Comparison of ENCODE assay signal across 27 mouse cellular contexts in genomic region chr3:106957162-106957895, GRCm38 (mm10).
DNase-seq lines count a peak whose midpoint lies in the region; ATAC-seq and TF ChIP-seq lines count a peak whose summit lies in the region.
"Had no signal": no experiment of that assay in that cellular context is flagged by ENCODE, and none has a peak within 500 bp of the region (broad histone marks: within the 10 kb centered on the region; RNA-seq: fewer than 3 reads in every experiment).

No protein-coding gene starts in this region.

- H3K9ac ChIP-seq in forebrain, embryonic 12.5 days: no peak overlapping the region
- 0 out of 2 replicates have a peak overlapping the region, but pooled peaks have one; percentile 6 for H3K9ac ChIP-seq in forebrain, postnatal 0 days
- H3K9ac ChIP-seq: heart, embryonic 13.5 days; intestine, embryonic 15.5 days; liver, embryonic 13.5 days; midbrain, embryonic 13.5 days had no signal

- H3K36me3 ChIP-seq in forebrain, embryonic 12.5 days (replicated peaks): no peaks in the 10 kb centered on the region
- no peaks in the 10 kb centered on the region for H3K36me3 ChIP-seq in forebrain, postnatal 0 days (ENCODE audit: insufficient read depth)
- H3K36me3 ChIP-seq: G1E; heart, embryonic 13.5 days; intestine, embryonic 15.5 days; liver, embryonic 13.5 days; midbrain, embryonic 13.5 days had no signal

- no peak overlapping the region for H3K4me2 ChIP-seq in forebrain, embryonic 12.5 days
- no peak overlapping the region for H3K4me2 ChIP-seq in forebrain, postnatal 0 days (ENCODE audit: low read depth)
- H3K4me2 ChIP-seq: heart, embryonic 13.5 days; intestine, embryonic 15.5 days; liver, embryonic 13.5 days; midbrain, embryonic 13.5 days had no signal

- no peak for DNase-seq in frontal cortex, postnatal 10 days (ENCODE audit: low spot score in 2 of 2)
- peak; percentile 1 for DNase-seq in lung, postnatal 10 days
- no peak for DNase-seq in lung, postnatal 36 days
- peak; percentile 50 for DNase-seq in forebrain, postnatal 0 days
- DNase-seq: adrenal gland, postnatal 36 days; B cell, adult 2 months; cerebellum, adult 18-20 months; gastrocnemius, postnatal 36 days; heart, adult 2 months; heart, postnatal 36 days; kidney, adult 8-10 months; kidney, postnatal 10 days; liver, embryonic 13.5 days; lung, adult 2 months; right cerebral cortex, postnatal 4 days; thymus, adult 18-20 months; thymus, postnatal 36 days had no signal

- 38% methylated on average over 7 of the region's 7 CpGs for WGBS in forebrain, embryonic 12.5 days
- 25% methylated on average over 7 of the region's 7 CpGs for WGBS in forebrain, postnatal 0 days

- peak; percentile 69 for ATAC-seq in frontal cortex, adult (ENCODE audit: low TSS enrichment)
- ATAC-seq in forebrain, embryonic 12.5 days (ENCODE audit: low FRiP score): no peak
- ATAC-seq in forebrain, postnatal 0 days: peak; percentile 72
- ATAC-seq in erythroid progenitor cell, adult 5-6 weeks (replicated peaks; ENCODE audit: low FRiP score, poor library complexity, severe bottlenecking): no peak
- ATAC-seq: hindbrain, embryonic 16.5 days; intestine, embryonic 15.5 days; midbrain, embryonic 13.5 days; Patski had no signal

- peaks cover 27% of the 10 kb centered on the region for H3K4me1 ChIP-seq in forebrain, embryonic 12.5 days
- H3K4me1 ChIP-seq in forebrain, postnatal 0 days (ENCODE audit: insufficient read depth): peaks cover 12% of the 10 kb centered on the region; the same call in 1 of the 2 replicates
- H3K4me1 ChIP-seq: heart, embryonic 13.5 days; intestine, embryonic 15.5 days; liver, embryonic 13.5 days had no signal

- H3K27me3 ChIP-seq in forebrain, embryonic 12.5 days: no peaks in the 10 kb centered on the region
- no peaks in the 10 kb centered on the region for H3K27me3 ChIP-seq in forebrain, postnatal 0 days (ENCODE audit: insufficient read depth, low read length)
- H3K27me3 ChIP-seq: heart, embryonic 13.5 days; intestine, embryonic 15.5 days; liver, embryonic 13.5 days; midbrain, embryonic 13.5 days; Patski had no signal

- no peak overlapping the region for H3K4me3 ChIP-seq in forebrain, embryonic 12.5 days (replicated peaks)
- H3K4me3 ChIP-seq in forebrain, postnatal 0 days (ENCODE audit: low read depth, low read length): no peak overlapping the region
- H3K4me3 ChIP-seq: heart, adult 2 months; heart, embryonic 13.5 days; intestine, embryonic 15.5 days; liver, embryonic 13.5 days; megakaryocyte, embryonic 14.5 days; midbrain, embryonic 13.5 days had no signal

- no peaks in the 10 kb centered on the region for H3K9me3 ChIP-seq in forebrain, embryonic 12.5 days
- no peaks in the 10 kb centered on the region for H3K9me3 ChIP-seq in forebrain, postnatal 0 days (ENCODE audit: low read length)
- H3K9me3 ChIP-seq: G1E; heart, embryonic 13.5 days; intestine, embryonic 15.5 days; liver, embryonic 13.5 days; megakaryocyte, embryonic 14.5 days; midbrain, embryonic 13.5 days had no signal

- TF ChIP-seq CTCF in forebrain, postnatal 0 days (IDR thresholded peaks at IDR 0.05; ENCODE audit: low read depth): no peak

- peak overlapping the region; percentile 68; the same call in 1 of the 2 replicates for H3K27ac ChIP-seq in forebrain, embryonic 12.5 days
- no peak overlapping the region for H3K27ac ChIP-seq in forebrain, postnatal 0 days (ENCODE audit: low read depth, low read length)
- H3K27ac ChIP-seq: heart, adult 2 months; heart, embryonic 13.5 days; intestine, embryonic 15.5 days; liver, embryonic 13.5 days; midbrain, embryonic 13.5 days had no signal

Comparison
In these comparisons a context has a peak if more than half of its experiments do, and no peak if none do; other contexts are left out.
1. ATAC-seq: peak in frontal cortex, adult (single experiment) and forebrain, postnatal 0 days (single experiment); none in forebrain, embryonic 12.5 days (single experiment) and erythroid progenitor cell, adult 5-6 weeks (single experiment).
2. DNase-seq: peak in lung, postnatal 10 days (single experiment) and forebrain, postnatal 0 days (single experiment); none in frontal cortex, postnatal 10 days (0 of 2) and lung, postnatal 36 days (single experiment).